Mouse (Mus musculus): ENCODE measurements at regions not wholly inside any gene's neighbourhood (a gene's known extent, or its start where the extent isn't known, plus 50 kb on each side); places are given as distances from the start of the nearest gene placed in this dataset.

- Histone ChIP-seq H3K27me3 (replicated peaks; ENCODE audit: control insufficient read depth, insufficient read depth, low read length) (no peaks in the 10 kb centered on the region), H3K4me3 (replicated peaks; ENCODE audit: low read length) (no peak overlapping the region), H3K9me3 (ENCODE audit: control insufficient read depth, low read length) (no peaks in the 10 kb centered on the region), H3K36me3 (ENCODE audit: control insufficient read depth, insufficient read depth) (no peaks in the 10 kb centered on the region), H3K4me2 (ENCODE audit: low read length) (no peak overlapping the region), H3K4me1 (replicated peaks; ENCODE audit: control insufficient read depth, insufficient read depth, low read length) (peaks cover 24% of the 10 kb centered on the region), H3K27ac (ENCODE audit: low read length) (no peak overlapping the region), H3K9ac (replicated peaks; ENCODE audit: low read depth, low read length) (no peak overlapping the region)
- no peak for ATAC-seq
- WGBS, result 55% methylated on average over 18 of the region's 18 CpGs
These were observed 160.0 kb downstream of the Qrsl1 start for GRCm38 (mm10) chr10:43741361-43742084.

DNA sequence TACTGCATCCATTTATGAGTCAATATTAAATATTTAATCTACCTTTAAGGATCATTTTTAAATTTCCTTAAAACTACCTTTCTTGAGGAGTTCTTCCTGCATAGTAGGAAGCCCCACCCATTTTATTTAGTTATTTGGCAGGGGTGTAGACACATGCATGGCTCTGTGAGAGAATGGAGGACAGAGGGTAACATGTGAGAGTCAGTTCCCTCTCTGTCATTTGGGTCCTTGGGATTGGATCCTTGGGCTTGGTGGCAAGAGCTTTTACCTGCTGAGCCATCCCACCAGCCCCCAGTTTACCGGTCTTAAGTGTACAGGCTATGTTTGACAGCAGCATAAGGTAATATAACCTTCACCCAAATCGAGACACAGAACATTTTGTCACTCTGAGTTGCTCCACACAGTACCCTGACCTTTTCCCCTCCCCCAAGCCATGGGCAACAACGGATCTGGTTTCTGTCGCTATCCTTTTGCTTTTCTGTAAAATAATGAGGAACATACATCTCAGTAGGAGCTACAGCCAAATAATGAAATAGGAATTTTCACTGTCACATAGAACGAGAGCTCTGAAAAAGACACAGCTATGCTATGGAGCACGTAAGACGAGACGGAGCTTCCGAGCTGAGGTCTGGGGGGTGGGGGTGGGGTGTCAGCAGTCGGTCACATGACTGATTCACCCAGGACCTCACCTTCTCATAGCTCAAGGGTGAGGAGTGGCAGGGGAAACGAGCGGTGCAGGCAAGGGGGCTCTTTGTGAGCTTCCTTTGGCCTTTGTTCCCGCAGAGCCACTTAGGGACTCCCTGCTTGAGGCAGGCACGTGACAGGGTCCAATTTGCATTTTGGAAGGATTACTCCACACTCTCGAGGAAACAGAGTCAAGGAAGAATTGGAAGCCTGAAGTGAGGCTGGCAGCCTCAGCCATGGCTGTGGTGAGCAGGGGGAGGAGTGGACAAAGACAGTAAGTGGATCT lies 159.2 kb downstream of the Qrsl1 start:
- Histone ChIP-seq H3K27ac (ENCODE audit: low read length) (peak overlapping the region; percentile 38; the same call in 1 of the 2 replicates), H3K4me2 (ENCODE audit: low read length) (peak overlapping the region; percentile 40), H3K36me3 (ENCODE audit: control insufficient read depth, insufficient read depth) (no peaks in the 10 kb centered on the region), H3K27me3 (replicated peaks; ENCODE audit: control insufficient read depth, insufficient read depth, low read length) (no peaks in the 10 kb centered on the region), H3K4me1 (replicated peaks; ENCODE audit: control insufficient read depth, insufficient read depth, low read length) (peaks cover 24% of the 10 kb centered on the region), H3K4me3 (replicated peaks; ENCODE audit: low read length) (peak overlapping the region; percentile 18), H3K9me3 (ENCODE audit: control insufficient read depth, low read length) (no peaks in the 10 kb centered on the region), H3K9ac (replicated peaks; ENCODE audit: low read depth, low read length) (peak overlapping the region; percentile 42; the same call in 1 of the 2 replicates)
- peak; percentile 65 for ATAC-seq
- 4% methylated on average over 15 of the region's 15 CpGs for WGBS

DNA sequence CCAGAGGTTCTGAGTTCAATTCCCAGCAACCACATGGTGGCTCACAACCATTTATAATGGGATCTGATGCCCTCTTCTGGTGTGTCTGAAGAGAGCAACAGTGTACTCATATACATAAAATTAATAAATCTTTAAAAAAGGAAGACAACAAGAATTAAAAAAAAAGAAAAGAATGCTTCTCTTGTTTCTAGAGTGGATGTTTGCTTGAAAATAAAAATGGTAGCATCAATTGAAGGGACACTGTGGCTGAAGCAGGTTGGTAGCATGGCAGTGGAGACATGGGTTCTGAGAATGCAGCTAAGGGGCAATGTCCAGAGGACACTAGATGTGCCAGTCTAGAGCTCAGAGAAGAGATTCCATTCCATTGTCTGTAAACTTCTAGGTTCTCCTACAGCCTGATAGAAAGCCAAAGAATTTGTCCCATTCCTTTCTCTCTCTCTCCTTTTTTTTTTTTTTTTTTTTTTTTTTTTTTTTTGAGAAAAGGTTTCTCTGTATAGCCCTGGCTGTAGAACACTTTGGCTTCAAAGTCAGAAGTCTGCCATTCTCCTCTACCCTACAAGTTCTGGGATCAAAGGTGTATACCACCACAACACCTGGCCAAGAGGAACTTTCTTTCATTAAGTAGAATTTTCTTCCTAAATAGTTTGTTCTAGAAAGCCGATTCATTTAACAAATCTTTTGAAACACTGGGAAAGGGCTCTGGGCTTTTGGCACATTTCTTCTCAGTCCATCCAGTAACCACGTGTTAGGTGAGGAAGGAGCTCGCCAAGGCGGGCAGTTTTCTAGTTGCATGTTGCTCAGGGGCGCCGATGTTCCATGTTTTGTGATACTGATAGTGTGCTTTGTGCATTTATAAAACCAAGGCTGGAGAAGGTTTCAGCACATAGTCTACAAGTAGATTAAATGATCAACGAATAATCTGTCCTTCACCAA lies 158.1 kb downstream of the Qrsl1 start:
- ATAC-seq, result no peak
- H3K27me3 ChIP-seq (replicated peaks; ENCODE audit: control insufficient read depth, insufficient read depth, low read length), result no peaks in the 10 kb centered on the region
- H3K4me2 ChIP-seq (ENCODE audit: low read length), result no peak overlapping the region
- no peak overlapping the region for H3K4me3 ChIP-seq (replicated peaks; ENCODE audit: low read length)
- WGBS, result 95% methylated on average over 7 of the region's 7 CpGs
- no peak overlapping the region for H3K27ac ChIP-seq (ENCODE audit: low read length)
- H3K36me3 ChIP-seq (ENCODE audit: control insufficient read depth, insufficient read depth), result no peaks in the 10 kb centered on the region
- H3K9ac ChIP-seq (replicated peaks; ENCODE audit: low read depth, low read length), result no peak overlapping the region
- no peaks in the 10 kb centered on the region for H3K9me3 ChIP-seq (ENCODE audit: control insufficient read depth, low read length)
- H3K4me1 ChIP-seq (replicated peaks; ENCODE audit: control insufficient read depth, insufficient read depth, low read length), result peaks cover 24% of the 10 kb centered on the region

GRCm38 (mm10) chr10:43745931-43746630 lies 155.5 kb downstream of the Qrsl1 start:
- H3K4me2 ChIP-seq (ENCODE audit: low read length), result no peak overlapping the region
- ATAC-seq, result no peak
- H3K9ac ChIP-seq (replicated peaks; ENCODE audit: low read depth, low read length), result no peak overlapping the region
- 75% methylated on average over 8 of the region's 8 CpGs for WGBS
- no peak overlapping the region for H3K4me3 ChIP-seq (replicated peaks; ENCODE audit: low read length)
- no peaks in the 10 kb centered on the region for H3K36me3 ChIP-seq (ENCODE audit: control insufficient read depth, insufficient read depth)
- no peak overlapping the region for H3K27ac ChIP-seq (ENCODE audit: low read length)
- H3K27me3 ChIP-seq (replicated peaks; ENCODE audit: control insufficient read depth, insufficient read depth, low read length), result no peaks in the 10 kb centered on the region
- no peaks in the 10 kb centered on the region for H3K9me3 ChIP-seq (ENCODE audit: control insufficient read depth, low read length)
- peaks cover 11% of the 10 kb centered on the region for H3K4me1 ChIP-seq (replicated peaks; ENCODE audit: control insufficient read depth, insufficient read depth, low read length)

GRCm38 (mm10) chr10:43746631-43747001 lies 154.9 kb downstream of the Qrsl1 start:
- no peak for ATAC-seq
- Histone ChIP-seq H3K4me3 (replicated peaks; ENCODE audit: low read length) (no peak overlapping the region), H3K9ac (replicated peaks; ENCODE audit: low read depth, low read length) (no peak overlapping the region), H3K36me3 (ENCODE audit: control insufficient read depth, insufficient read depth) (no peaks in the 10 kb centered on the region), H3K4me1 (replicated peaks; ENCODE audit: control insufficient read depth, insufficient read depth, low read length) (peaks cover 7% of the 10 kb centered on the region), H3K27me3 (replicated peaks; ENCODE audit: control insufficient read depth, insufficient read depth, low read length) (no peaks in the 10 kb centered on the region), H3K4me2 (ENCODE audit: low read length) (no peak overlapping the region), H3K9me3 (ENCODE audit: control insufficient read depth, low read length) (no peaks in the 10 kb centered on the region), H3K27ac (ENCODE audit: low read length) (no peak overlapping the region)
- WGBS, result 100% methylated on average over 1 of the region's 1 CpGs

- Histone ChIP-seq H3K27me3 (replicated peaks; ENCODE audit: control insufficient read depth, insufficient read depth, low read length) (no peaks in the 10 kb centered on the region), H3K27ac (ENCODE audit: low read length) (no peak overlapping the region), H3K9me3 (ENCODE audit: control insufficient read depth, low read length) (no peaks in the 10 kb centered on the region), H3K4me3 (replicated peaks; ENCODE audit: low read length) (no peak overlapping the region), H3K4me1 (replicated peaks; ENCODE audit: control insufficient read depth, insufficient read depth, low read length) (peaks cover 4% of the 10 kb centered on the region), H3K9ac (replicated peaks; ENCODE audit: low read depth, low read length) (no peak overlapping the region), H3K36me3 (ENCODE audit: control insufficient read depth, insufficient read depth) (no peaks in the 10 kb centered on the region), H3K4me2 (ENCODE audit: low read length) (no peak overlapping the region)
- no peak for ATAC-seq
- 93% methylated on average over 4 of the region's 4 CpGs for WGBS
These were observed 154.0 kb downstream of the Qrsl1 start for GRCm38 (mm10) chr10:43747541-43747940.

DNA sequence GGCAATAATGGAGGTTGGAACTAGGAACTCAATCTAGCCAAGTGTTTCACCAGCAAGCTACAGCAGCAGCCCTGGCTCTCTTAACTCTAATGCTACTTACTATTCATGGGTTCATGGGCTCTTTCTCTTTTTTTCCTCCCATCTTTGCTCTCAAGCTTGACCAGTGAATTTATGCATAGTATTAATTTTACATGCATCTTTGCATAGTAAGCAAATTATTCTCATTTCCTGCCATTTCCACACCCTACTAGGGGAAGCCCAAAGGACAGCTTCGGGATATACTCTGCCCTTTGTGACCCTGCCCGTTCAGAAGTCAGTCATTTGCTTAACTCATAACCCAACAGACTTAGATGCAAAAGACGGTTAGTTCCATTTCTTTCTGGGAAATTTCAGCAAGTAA lies 153.2 kb downstream of the Qrsl1 start:
- no peak overlapping the region for H3K9ac ChIP-seq (replicated peaks; ENCODE audit: low read depth, low read length)
- H3K27me3 ChIP-seq (replicated peaks; ENCODE audit: control insufficient read depth, insufficient read depth, low read length), result no peaks in the 10 kb centered on the region
- H3K4me1 ChIP-seq (replicated peaks; ENCODE audit: control insufficient read depth, insufficient read depth, low read length), result no peaks in the 10 kb centered on the region
- no peak for ATAC-seq
- no peaks in the 10 kb centered on the region for H3K9me3 ChIP-seq (ENCODE audit: control insufficient read depth, low read length)
- no peaks in the 10 kb centered on the region for H3K36me3 ChIP-seq (ENCODE audit: control insufficient read depth, insufficient read depth)
- H3K27ac ChIP-seq (ENCODE audit: low read length), result no peak overlapping the region
- H3K4me3 ChIP-seq (replicated peaks; ENCODE audit: low read length), result no peak overlapping the region
- 92% methylated on average over 3 of the region's 3 CpGs for WGBS
- no peak overlapping the region for H3K4me2 ChIP-seq (ENCODE audit: low read length)

DNA sequence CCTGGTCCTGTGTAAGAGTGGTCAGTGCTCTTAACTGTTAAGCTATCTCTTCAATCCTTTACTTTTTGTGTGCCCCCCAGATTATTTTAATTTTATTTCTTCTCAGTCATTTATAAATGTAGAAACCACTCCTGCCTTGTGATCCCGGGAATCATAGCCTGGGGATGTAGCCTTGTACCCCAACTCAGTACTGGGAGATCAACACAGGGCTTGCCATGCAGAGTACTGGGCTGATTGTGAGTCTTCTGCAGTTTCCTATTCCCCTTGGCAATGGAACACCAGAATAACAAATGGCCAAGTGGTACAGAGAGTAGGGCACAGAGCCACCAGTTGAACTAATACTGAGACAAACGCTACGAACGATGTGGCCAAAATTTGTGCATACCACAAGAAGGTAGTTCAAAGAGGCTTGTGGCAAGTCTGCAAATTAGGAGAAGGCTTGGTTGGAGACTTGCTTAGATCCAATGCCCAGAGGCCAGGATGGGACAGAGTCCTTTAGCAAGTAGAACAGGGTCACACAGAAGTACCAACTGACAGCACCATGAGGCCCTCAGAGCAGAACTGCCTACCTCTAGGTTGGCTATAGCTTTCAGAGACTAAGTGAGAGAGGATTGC lies 151.9 kb downstream of the Qrsl1 start:
- Histone ChIP-seq H3K4me3 (replicated peaks; ENCODE audit: low read length) (no peak overlapping the region), H3K27ac (ENCODE audit: low read length) (no peak overlapping the region), H3K4me1 (replicated peaks; ENCODE audit: control insufficient read depth, insufficient read depth, low read length) (no peaks in the 10 kb centered on the region), H3K9me3 (ENCODE audit: control insufficient read depth, low read length) (no peaks in the 10 kb centered on the region), H3K4me2 (ENCODE audit: low read length) (no peak overlapping the region), H3K9ac (replicated peaks; ENCODE audit: low read depth, low read length) (no peak overlapping the region), H3K36me3 (ENCODE audit: control insufficient read depth, insufficient read depth) (no peaks in the 10 kb centered on the region), H3K27me3 (replicated peaks; ENCODE audit: control insufficient read depth, insufficient read depth, low read length) (no peaks in the 10 kb centered on the region)
- ATAC-seq, result no peak
- WGBS, result 94% methylated on average over 4 of the region's 4 CpGs
